Mouse (Mus musculus): ENCODE results near the gene Erc1.

- TF ChIP-seq CTCF (IDR thresholded peaks at IDR 0.05; ENCODE audit: low read depth) (no peak), EP300 (optimal IDR thresholded peaks at IDR 0.05) (no peak)
These were observed 312.1 kb downstream of the Erc1 start for GRCm38 (mm10) chr6:119535867-119536266.

Data from stomach, postnatal 0 days (tissue).